Mouse (Mus musculus): Measurements from ENCODE around the gene Ccdc63. TPM values are rescaled to one million over a fixed set of nuclear protein-coding genes. Genes with fewer than 3 reads are reported as not detected.

Ccdc63 gene
- polyA plus RNA-seq, 1 experiment from 2014 or later = not detected

DNA sequence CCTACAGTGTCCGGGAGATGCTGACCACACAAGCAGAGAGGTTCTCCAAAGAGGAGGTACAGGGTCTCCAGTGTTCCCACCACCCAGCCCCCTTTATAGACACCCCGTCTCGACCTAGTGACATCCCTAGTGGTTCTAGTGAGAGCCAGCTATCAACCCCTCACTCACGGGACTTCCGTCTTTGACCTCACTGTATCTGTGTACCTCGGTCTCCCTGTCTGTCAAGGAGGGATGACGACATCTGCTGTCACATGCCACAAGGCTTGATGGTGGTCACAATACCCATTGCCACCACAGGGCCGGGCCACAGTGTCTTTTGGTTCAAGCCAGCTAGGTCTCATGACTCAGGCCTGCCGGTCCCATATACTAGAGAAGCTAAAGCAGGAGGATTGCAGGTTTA lies 35.6 kb downstream of the Ccdc63 start:
- ATAC-seq (ENCODE audit: insufficient read depth, low FRiP score, low TSS enrichment) = no peak

DNA sequence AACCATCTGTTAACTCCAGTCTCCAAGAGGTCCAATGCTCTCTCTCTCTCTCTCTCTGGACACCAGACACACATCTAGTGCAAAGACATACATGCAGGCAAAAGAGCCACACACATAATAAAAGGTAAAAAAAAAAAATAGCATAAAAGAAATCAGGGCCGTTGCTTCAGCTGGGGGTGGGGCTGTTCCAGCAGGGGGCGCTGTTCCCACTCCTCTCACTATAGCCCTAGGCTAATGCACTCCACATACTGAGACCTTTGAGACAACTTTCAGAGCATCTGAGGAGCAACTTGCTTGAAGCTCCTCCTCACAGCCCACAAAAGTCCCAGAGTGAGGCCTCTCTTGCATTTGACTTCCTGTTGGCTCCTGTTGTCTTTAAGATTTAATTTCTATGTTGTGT lies 36.4 kb downstream of the Ccdc63 start:
- Histone ChIP-seq H3K4me3 (ENCODE audit: low read depth, low read length) (no peak overlapping the region), H3K4me1 (ENCODE audit: control insufficient read depth, insufficient read depth, low read length) (peaks cover 4% of the 10 kb centered on the region; the same call in 1 of the 2 replicates), H3K27me3 (ENCODE audit: control insufficient read depth, insufficient read depth, low read length) (no peaks in the 10 kb centered on the region), H3K27ac (ENCODE audit: low read depth, low read length) (no peak overlapping the region), H3K9ac (ENCODE audit: low read length) (no peak overlapping the region), H3K4me2 (ENCODE audit: low read depth) (no peak overlapping the region), H3K9me3 (ENCODE audit: control insufficient read depth, low read length) (no peaks in the 10 kb centered on the region), H3K36me3 (ENCODE audit: control insufficient read depth, insufficient read depth, low read length) (no peaks in the 10 kb centered on the region)
- DNase-seq (ENCODE audit: low spot score) = peak; percentile 33
- ATAC-seq (ENCODE audit: insufficient read depth, low FRiP score, low TSS enrichment) = no peak
- 23% methylated on average over 2 of the region's 2 CpGs for WGBS

More for the DNA sequence above, 35.6 kb downstream of the Ccdc63 start:
- WGBS = 90% methylated on average over 9 of the region's 9 CpGs
- DNase-seq (ENCODE audit: low spot score) = no peak
- Histone ChIP-seq H3K4me2 (ENCODE audit: low read depth) (no peak overlapping the region), H3K4me3 (ENCODE audit: low read depth, low read length) (no peak overlapping the region), H3K36me3 (ENCODE audit: control insufficient read depth, insufficient read depth, low read length) (no peaks in the 10 kb centered on the region), H3K27me3 (ENCODE audit: control insufficient read depth, insufficient read depth, low read length) (no peaks in the 10 kb centered on the region), H3K9ac (ENCODE audit: low read length) (no peak overlapping the region), H3K27ac (ENCODE audit: low read depth, low read length) (no peak overlapping the region), H3K4me1 (ENCODE audit: control insufficient read depth, insufficient read depth, low read length) (peaks cover 5% of the 10 kb centered on the region; the same call in 1 of the 2 replicates), H3K9me3 (ENCODE audit: control insufficient read depth, low read length) (no peaks in the 10 kb centered on the region)

DNA sequence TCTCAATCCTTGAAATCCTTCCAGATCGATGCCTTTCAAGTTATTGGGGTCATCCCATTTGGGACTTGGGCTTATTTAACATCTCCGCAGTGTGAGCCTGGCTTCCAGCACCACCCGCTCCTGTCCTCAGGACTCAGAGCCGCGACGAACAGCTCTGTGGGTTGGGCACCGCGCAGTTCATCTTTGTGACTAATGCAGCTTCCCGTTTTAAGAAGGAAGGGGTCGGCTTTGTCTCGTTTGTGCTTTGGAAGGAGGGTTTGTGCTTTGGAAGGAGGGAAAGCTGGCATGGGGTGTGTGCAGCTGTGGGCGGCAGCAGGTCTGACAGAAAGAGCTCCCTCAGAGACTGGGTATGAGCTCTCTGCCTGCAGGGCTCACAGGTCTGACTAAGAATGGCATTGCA lies 37.5 kb downstream of the Ccdc63 start:
- Histone ChIP-seq H3K9me3 (ENCODE audit: control insufficient read depth, low read length) (no peaks in the 10 kb centered on the region), H3K27me3 (ENCODE audit: control insufficient read depth, insufficient read depth, low read length) (no peaks in the 10 kb centered on the region), H3K4me1 (ENCODE audit: control insufficient read depth, insufficient read depth, low read length) (no peaks in the 10 kb centered on the region), H3K4me2 (ENCODE audit: low read depth) (no peak overlapping the region), H3K4me3 (ENCODE audit: low read depth, low read length) (no peak overlapping the region), H3K9ac (ENCODE audit: low read length) (no peak overlapping the region), H3K27ac (ENCODE audit: low read depth, low read length) (no peak overlapping the region), H3K36me3 (ENCODE audit: control insufficient read depth, insufficient read depth, low read length) (no peaks in the 10 kb centered on the region)
- WGBS = 49% methylated on average over 12 of the region's 12 CpGs
- DNase-seq (ENCODE audit: low spot score) (no peak), ATAC-seq (ENCODE audit: insufficient read depth, low FRiP score, low TSS enrichment) (no peak)

DNA sequence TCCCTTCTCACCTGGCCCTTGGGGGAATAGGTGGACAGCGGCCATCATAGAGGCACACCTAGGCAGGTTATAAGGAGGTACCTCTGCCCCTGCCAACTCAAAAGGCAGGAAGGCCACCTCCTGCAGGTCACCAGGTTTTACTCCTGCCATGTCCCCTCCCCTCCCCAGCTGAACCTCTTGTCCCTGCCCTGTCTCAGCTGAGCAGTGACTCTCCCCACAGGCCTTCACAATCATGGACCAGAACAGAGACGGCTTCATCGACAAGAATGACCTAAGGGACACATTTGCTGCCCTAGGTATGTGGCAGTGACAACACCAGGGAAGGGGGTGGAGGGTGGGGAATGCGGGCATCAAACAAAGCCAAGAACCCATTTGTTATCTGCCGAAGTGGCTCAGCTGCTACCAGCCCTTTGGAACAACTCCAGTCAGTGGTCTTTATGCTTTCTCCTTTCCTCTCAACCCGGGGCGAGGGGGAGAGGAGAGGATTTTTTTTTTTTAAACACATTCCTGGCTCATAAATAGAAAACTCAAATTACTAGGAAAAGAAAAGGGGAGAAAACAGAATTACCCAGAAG lies 38.1 kb downstream of the Ccdc63 start:
- no peak for DNase-seq (ENCODE audit: low spot score)
- no peak for ATAC-seq (ENCODE audit: insufficient read depth, low FRiP score, low TSS enrichment)
- H3K27ac ChIP-seq (ENCODE audit: low read depth, low read length) = no peak overlapping the region
- H3K36me3 ChIP-seq (ENCODE audit: control insufficient read depth, insufficient read depth, low read length) = no peaks in the 10 kb centered on the region
- no peaks in the 10 kb centered on the region for H3K4me1 ChIP-seq (ENCODE audit: control insufficient read depth, insufficient read depth, low read length)
- no peaks in the 10 kb centered on the region for H3K27me3 ChIP-seq (ENCODE audit: control insufficient read depth, insufficient read depth, low read length)
- no peak overlapping the region for H3K4me2 ChIP-seq (ENCODE audit: low read depth)
- H3K4me3 ChIP-seq (ENCODE audit: low read depth, low read length) = no peak overlapping the region
- no peaks in the 10 kb centered on the region for H3K9me3 ChIP-seq (ENCODE audit: control insufficient read depth, low read length)
- H3K9ac ChIP-seq (ENCODE audit: low read length) = no peak overlapping the region
- 34% methylated on average over 6 of the region's 7 CpGs for WGBS

DNA sequence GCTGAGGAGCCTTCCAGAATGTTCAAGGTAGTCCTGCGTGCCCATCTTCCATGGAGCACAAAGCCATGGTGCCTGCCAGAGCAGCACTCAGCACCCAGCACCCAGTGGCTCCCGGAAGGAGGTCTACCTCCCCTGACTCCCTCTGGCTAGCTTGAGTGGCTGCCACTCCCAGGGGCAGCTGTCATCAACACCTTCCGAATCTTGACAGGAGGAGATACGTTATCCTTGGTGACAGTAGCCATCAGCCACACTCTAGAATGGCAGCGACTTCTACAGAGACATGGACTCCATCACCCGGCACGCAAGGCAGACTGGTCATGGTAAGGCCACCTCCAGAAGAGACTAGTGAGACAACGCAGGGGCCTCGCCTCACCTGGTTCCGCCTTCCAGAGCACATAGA lies 46.2 kb downstream of the Ccdc63 start:
- H3K36me3 ChIP-seq (ENCODE audit: control insufficient read depth, insufficient read depth, low read length) = no peaks in the 10 kb centered on the region
- H3K9ac ChIP-seq (ENCODE audit: low read length) = no peak overlapping the region
- DNase-seq (ENCODE audit: low spot score) (no peak), ATAC-seq (ENCODE audit: insufficient read depth, low FRiP score, low TSS enrichment) (no peak)
- H3K27ac ChIP-seq (ENCODE audit: low read depth, low read length) = no peak overlapping the region
- H3K4me3 ChIP-seq (ENCODE audit: low read depth, low read length) = no peak overlapping the region
- H3K4me1 ChIP-seq (ENCODE audit: control insufficient read depth, insufficient read depth, low read length) = no peaks in the 10 kb centered on the region
- H3K27me3 ChIP-seq (ENCODE audit: control insufficient read depth, insufficient read depth, low read length) = no peaks in the 10 kb centered on the region
- no peaks in the 10 kb centered on the region for H3K9me3 ChIP-seq (ENCODE audit: control insufficient read depth, low read length)
- no peak overlapping the region for H3K4me2 ChIP-seq (ENCODE audit: low read depth)
- 91% methylated on average over 10 of the region's 10 CpGs for WGBS

DNA sequence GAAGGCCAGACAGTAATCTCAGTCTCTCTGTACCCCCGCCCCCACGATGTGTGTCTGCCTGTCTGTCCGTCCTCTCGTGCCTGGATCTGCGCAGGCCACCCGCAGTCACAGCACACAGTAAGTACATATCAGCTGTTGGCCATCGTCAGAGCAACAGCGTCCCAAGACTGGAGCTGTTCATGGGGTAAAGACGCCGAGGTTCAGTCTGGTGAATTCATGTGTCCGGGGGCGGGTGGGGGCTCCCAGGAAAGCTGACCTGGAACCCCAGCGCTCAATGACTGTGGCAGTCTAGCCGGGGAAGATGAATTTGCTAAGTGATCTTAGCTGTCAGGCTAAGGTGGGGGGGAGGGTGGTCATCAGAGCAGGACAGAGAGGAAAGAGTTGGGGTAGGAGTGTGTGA lies 46.9 kb downstream of the Ccdc63 start:
- 85% methylated on average over 14 of the region's 14 CpGs for WGBS
- ATAC-seq (ENCODE audit: insufficient read depth, low FRiP score, low TSS enrichment) (no peak), DNase-seq (ENCODE audit: low spot score) (no peak)
- H3K27me3 ChIP-seq (ENCODE audit: control insufficient read depth, insufficient read depth, low read length) = no peaks in the 10 kb centered on the region
- no peak overlapping the region for H3K4me2 ChIP-seq (ENCODE audit: low read depth)
- no peak overlapping the region for H3K9ac ChIP-seq (ENCODE audit: low read length)
- no peaks in the 10 kb centered on the region for H3K4me1 ChIP-seq (ENCODE audit: control insufficient read depth, insufficient read depth, low read length)
- no peaks in the 10 kb centered on the region for H3K9me3 ChIP-seq (ENCODE audit: control insufficient read depth, low read length)
- H3K27ac ChIP-seq (ENCODE audit: low read depth, low read length) = no peak overlapping the region
- no peak overlapping the region for H3K4me3 ChIP-seq (ENCODE audit: low read depth, low read length)
- H3K36me3 ChIP-seq (ENCODE audit: control insufficient read depth, insufficient read depth, low read length) = no peaks in the 10 kb centered on the region

DNA sequence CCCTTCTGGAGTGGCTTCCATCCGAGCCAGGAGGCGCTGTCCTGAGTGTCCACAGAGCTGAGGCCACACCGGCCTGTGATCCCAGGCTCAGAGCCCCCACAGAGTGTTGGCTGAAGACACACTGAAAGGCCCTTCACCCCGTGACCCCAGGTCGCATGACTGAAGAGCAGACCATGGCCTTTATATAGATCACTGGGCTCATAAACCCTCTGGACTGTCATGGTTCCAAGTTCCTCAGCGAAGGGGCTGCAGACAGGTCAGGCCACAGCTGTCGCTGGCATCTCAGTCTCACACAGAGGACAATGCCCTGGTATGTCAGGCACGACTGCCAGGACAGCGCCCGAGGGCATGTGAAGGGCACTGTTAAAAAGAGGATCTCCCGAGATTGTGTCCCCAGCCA lies 47.8 kb downstream of the Ccdc63 start:
- Histone ChIP-seq H3K9ac (ENCODE audit: low read length) (no peak overlapping the region), H3K4me1 (ENCODE audit: control insufficient read depth, insufficient read depth, low read length) (no peaks in the 10 kb centered on the region), H3K36me3 (ENCODE audit: control insufficient read depth, insufficient read depth, low read length) (no peaks in the 10 kb centered on the region), H3K9me3 (ENCODE audit: control insufficient read depth, low read length) (no peaks in the 10 kb centered on the region), H3K4me2 (ENCODE audit: low read depth) (no peak overlapping the region), H3K27ac (ENCODE audit: low read depth, low read length) (no peak overlapping the region), H3K27me3 (ENCODE audit: control insufficient read depth, insufficient read depth, low read length) (no peaks in the 10 kb centered on the region), H3K4me3 (ENCODE audit: low read depth, low read length) (no peak overlapping the region)
- no peak for ATAC-seq (ENCODE audit: insufficient read depth, low FRiP score, low TSS enrichment)
- no peak for DNase-seq (ENCODE audit: low spot score)
- WGBS = 52% methylated on average over 11 of the region's 11 CpGs

DNA sequence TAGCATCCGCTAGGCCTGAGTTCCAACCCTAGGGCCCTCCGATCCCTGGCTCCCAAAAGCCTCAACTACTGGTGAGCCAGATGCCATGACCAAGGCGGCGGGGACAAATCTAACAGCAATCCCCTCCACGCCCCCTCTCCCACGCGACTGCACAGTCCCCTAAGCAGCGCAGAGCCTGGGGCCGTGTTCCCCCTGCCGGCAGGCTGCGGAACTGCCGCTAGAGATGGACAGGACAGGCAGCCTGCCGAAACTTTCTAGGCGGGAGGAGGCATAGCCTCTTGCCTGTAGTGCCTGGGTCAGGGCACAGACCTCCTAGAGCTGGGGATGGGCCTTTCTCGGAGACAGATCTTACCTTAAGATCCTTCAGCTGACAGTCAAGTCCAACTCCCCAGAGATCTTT lies 49.6 kb downstream of the Ccdc63 start:
- Histone ChIP-seq H3K4me2 (ENCODE audit: low read depth) (no peak overlapping the region), H3K9ac (ENCODE audit: low read length) (no peak overlapping the region), H3K27me3 (ENCODE audit: control insufficient read depth, insufficient read depth, low read length) (no peaks in the 10 kb centered on the region), H3K36me3 (ENCODE audit: control insufficient read depth, insufficient read depth, low read length) (no peaks in the 10 kb centered on the region), H3K4me1 (ENCODE audit: control insufficient read depth, insufficient read depth, low read length) (no peaks in the 10 kb centered on the region), H3K9me3 (ENCODE audit: control insufficient read depth, low read length) (no peaks in the 10 kb centered on the region), H3K4me3 (ENCODE audit: low read depth, low read length) (no peak overlapping the region), H3K27ac (ENCODE audit: low read depth, low read length) (no peak overlapping the region)
- ATAC-seq (ENCODE audit: insufficient read depth, low FRiP score, low TSS enrichment) = no peak
- DNase-seq (ENCODE audit: low spot score) = peak; percentile 81
- WGBS = 11% methylated on average over 15 of the region's 15 CpGs

DNA sequence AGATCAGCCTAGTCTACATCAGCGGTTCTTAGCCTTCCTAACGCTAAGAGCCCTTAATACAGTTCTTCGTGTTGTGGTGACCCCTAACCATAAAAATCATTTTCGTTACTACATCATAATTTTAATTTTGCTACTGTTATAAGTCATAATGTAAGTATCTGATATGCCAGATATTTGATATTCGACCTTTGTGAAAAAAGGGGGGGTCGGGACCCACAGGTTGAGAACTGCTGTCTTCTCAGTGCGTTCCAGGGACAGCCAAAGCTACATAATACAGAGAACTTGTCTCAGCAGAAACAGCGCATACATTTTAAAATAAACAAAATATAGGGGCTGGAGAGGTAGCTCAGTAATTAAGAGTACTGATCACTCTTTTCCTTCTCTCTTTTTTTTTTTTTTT lies 51.0 kb downstream of the Ccdc63 start:
- H3K9me3 ChIP-seq (ENCODE audit: control insufficient read depth, low read length) = no peaks in the 10 kb centered on the region
- no peak overlapping the region for H3K27ac ChIP-seq (ENCODE audit: low read depth, low read length)
- WGBS = 83% methylated on average over 8 of the region's 8 CpGs
- H3K27me3 ChIP-seq (ENCODE audit: control insufficient read depth, insufficient read depth, low read length) = no peaks in the 10 kb centered on the region
- H3K36me3 ChIP-seq (ENCODE audit: control insufficient read depth, insufficient read depth, low read length) = no peaks in the 10 kb centered on the region
- H3K4me3 ChIP-seq (ENCODE audit: low read depth, low read length) = no peak overlapping the region
- no peaks in the 10 kb centered on the region for H3K4me1 ChIP-seq (ENCODE audit: control insufficient read depth, insufficient read depth, low read length)
- DNase-seq (ENCODE audit: low spot score) = no peak
- no peak overlapping the region for H3K4me2 ChIP-seq (ENCODE audit: low read depth)
- no peak overlapping the region for H3K9ac ChIP-seq (ENCODE audit: low read length)
- ATAC-seq (ENCODE audit: insufficient read depth, low FRiP score, low TSS enrichment) = no peak

Data from neural tube, embryonic 11.5 days (tissue).